Mouse (Mus musculus): Measurements from ENCODE around the gene Crybg2.

The Crybg2 gene

GRCm38 (mm10) chr4:134058908-134059307 lies 1.7 kb upstream of the Crybg2 start:
- no peak for DNase-seq

DNA sequence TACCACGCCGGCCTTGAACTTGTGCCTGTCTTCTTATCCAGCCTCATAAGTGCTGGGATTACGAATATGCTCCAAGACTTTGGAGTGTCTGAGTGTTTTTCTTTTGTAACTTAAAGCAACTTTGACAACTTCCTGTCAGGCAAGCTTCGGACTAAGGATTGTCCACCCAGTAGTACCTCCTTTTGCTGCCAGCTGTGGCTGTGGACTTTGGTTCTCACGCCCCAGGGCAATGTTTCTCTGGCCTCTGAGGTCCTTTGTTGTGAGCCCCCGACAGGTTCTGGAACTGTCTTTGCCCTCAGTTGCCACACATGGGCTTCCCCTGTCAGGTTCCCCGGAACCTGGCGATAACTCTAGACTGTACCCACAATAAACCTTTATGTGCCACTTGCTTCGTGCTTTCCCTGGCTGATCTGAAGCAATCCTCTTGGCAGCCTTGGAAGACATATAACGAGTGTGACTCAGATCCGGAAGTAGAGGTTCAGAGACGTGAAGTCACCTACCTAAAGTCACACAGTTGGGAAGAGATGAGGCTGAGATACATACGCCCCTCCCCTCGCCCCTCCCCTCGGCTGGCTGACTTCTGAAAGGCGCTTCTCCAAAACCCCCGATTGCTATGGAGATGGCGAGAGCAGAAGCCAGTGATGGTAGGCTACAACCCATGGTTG lies 683 bp downstream of the Crybg2 start:
- peak; percentile 29 to 61 for DNase-seq

GRCm38 (mm10) chr4:134061944-134062446 lies 1.4 kb downstream of the Crybg2 start:
- no peak for DNase-seq

DNA sequence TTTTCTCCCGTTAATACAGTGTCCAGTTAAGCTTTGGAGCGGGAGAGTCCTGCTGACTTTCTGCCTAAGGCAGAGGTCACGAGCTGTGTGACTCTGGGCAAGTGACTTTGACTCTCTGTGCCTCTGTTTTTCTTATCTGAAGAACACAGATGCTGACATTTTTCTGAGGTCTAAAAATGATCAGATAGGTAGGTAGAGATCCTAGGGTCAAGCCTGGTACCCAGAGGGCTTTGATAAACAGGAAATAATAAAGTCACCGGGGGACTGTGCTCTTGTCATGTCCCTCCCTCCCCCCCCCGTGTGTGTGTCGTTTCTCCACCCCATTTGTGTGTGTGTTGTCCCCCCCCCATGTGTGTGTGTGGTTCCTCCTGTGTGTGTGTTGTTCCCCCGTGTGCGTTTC lies 1.9 kb downstream of the Crybg2 start:
- DNase-seq: no peak

DNA sequence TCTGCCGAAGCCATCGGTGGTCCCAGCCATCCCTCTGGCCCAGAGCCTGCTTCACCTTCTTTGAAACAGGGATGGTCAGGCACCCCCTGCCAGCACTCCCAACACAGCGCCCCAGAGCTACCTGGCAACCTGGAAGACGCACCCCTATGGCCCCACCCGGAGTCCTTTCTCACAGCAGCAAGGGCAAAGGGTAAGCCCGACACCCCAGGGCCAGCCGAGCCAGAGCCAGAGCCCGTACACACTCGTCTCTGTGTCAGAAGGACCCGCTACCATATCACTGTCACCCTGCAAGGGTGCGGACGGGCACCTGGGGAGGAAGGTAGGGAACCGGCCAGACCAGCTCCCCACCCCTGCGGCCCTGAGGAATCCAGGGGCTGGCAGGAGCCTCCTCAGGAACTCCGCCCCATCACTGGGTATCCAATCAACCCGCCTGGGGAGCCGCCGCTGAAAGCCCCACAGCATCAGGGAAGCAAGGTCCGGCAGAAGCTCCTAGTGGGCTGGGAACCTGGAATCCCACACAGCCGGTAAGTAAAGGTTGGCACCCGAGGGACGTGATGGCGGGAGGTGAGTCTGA lies 4.9 kb downstream of the Crybg2 start:
- DNase-seq: peak; percentile 19 to 71

DNA sequence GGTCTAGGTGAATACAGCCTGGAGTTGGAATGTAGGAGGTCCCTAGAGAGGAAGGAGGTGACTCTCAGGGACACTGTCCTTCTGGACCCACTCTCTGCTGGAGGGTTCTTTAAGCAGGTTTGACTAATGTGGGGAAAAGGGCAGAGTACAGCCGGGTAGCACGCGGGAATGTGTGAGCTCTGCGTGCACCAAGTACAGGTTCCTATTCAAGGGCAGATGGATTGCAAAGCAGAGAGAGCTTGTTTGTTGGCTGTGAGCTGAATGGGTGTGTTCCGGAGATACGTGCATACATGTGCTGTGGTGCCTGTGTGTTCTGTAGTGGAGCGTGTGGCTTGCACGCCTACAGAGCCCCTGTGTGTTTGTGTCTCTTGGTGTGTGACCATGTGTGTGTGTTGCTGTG lies 6.8 kb downstream of the Crybg2 start:
- DNase-seq: peak; percentile 52 to 78

GRCm38 (mm10) chr4:134067833-134068544 lies 7.4 kb downstream of the Crybg2 start:
- no peak for DNase-seq

- no peak for DNase-seq
Measured at GRCm38 (mm10) chr4:134068793-134069580, 8.4 kb downstream of the Crybg2 start.

DNA sequence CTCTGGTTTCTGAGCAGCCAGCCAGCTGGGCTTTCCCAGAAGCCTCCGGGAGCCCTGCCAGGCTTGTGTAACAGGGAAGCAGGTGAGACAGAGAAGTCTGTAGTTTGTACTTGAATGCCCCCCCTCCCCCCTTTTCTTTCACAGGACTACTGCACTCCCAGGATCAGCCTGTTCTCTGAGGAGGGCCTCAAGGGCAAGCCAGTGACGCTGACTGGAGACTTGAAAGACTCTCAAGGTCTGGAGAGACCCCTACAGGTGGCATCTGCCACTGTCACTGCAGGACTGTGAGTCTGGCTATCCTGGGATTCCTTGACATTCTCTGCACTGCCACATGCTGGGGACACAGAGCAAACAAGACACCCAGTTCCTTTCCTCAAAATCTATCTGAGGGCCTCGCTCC lies 18.1 kb downstream of the Crybg2 start:
- DNase-seq: peak; percentile 73 to 87

- no peak for DNase-seq
Measured at GRCm38 (mm10) chr4:134080674-134081073, 20.1 kb downstream of the Crybg2 start.

DNA sequence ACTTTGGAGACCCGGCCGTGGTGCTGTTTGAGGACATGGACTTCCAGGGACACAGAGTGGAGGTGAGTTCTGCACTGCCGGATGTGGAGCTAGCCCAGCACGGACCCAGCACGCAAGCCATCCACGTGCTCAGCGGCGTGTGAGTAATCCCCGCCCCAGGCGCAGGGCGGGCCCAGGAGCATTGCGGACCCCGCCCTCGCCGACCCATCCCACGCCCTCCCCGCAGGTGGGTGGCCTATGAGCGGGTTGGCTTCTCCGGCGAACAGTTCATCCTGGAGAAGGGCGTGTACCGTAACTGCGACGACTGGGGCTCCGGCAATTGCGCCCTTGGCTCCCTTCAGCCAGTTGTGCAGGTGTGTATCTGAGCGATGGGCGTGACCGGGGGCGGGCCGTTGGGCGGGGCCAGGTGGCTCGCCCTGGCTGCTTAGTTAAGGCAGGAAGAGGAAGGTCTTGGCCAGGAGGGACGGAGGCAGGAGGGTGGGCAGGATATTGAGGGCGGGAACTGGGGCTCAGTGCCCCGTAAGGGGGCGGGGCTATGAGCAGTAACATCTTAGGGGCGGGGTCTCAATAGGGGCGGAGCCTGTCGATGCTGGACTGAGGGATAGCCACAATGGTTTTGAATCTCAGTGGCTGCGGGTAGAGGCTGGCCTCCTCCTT lies 21.2 kb downstream of the Crybg2 start:
- DNase-seq: peak; percentile 82 to 94

DNA sequence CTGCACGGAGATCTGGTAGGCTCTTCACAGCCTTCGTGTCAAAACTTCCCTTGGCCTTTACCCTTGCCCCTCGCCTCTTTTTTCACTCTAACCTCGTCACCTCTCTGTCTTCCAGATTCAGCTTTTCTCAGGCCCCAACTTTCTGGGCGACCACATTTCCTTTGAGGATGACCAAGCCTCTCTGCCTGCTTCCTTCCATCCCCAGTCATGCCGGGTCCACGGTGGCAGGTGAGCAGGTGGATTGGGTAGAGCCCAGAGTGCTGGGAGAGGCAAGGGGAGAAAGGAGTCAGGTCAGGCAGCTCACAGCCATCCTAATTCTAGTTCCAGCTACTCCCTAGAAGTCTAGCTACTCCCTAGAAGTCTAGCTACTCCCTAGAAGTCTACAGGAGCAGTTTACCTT lies 21.8 kb downstream of the Crybg2 start:
- DNase-seq: no peak

GRCm38 (mm10) chr4:134084999-134085398 lies 24.4 kb downstream of the Crybg2 start:
- DNase-seq: no peak

DNA sequence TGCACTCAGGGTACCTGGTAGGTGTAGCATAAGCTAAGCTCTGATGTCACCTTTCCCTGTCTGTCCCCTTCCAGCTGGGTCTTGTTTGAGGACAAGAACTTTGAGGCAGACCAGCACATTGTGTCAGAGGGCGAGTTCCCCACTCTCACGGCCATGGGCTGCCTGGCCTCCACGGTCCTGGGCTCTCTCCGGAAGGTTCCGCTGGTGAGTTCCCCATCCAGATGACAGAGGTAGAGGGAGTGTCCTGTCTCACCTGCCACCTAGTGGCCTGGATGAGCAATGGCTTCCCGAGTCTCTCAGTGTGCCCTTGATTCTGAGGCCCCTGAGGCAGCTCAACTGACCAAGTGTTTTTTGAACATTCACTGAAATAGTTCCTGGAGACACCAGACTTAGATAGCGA lies 26.8 kb downstream of the Crybg2 start:
- peak; percentile 51 to 68 for DNase-seq

- no peak for DNase-seq
Measured at GRCm38 (mm10) chr4:134089029-134089428, 28.4 kb downstream of the Crybg2 start.

DNA sequence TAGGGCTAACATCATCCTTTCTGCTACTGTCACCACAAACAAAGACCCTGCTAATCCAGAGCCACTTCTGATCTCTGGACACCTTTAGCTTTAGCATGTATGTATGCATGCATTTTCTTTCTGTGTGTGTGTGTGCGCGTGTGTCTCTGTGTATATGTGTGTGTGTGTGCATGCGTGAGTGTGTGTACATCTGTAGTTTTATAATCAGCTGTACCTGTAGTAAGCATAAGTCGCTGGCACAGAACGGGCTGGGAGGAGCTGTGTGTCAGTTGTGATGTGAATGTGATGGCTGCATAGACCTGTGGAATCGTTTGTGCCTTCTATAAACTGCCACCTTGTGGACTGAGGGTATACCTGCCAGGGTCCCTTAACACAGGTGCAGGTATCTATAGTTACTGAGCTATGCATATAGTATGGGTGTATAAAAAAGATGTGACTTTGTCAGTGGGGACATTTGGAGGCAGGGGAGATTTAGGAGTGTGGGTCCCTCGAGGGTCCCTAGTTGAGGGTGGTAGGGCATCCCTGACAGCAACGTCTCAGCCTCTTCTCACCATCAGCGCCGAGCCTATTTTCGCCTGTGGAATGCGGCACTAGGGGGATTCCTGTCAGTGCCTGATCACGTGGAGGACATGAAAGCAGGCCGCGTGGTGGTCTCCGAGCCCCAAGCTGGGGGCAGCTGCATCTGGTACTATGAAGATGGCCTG lies 30.1 kb downstream of the Crybg2 start:
- DNase-seq: no peak

GRCm38 (mm10) chr4:134091225-134091529 lies 30.6 kb downstream of the Crybg2 start:
- no peak for DNase-seq

DNA sequence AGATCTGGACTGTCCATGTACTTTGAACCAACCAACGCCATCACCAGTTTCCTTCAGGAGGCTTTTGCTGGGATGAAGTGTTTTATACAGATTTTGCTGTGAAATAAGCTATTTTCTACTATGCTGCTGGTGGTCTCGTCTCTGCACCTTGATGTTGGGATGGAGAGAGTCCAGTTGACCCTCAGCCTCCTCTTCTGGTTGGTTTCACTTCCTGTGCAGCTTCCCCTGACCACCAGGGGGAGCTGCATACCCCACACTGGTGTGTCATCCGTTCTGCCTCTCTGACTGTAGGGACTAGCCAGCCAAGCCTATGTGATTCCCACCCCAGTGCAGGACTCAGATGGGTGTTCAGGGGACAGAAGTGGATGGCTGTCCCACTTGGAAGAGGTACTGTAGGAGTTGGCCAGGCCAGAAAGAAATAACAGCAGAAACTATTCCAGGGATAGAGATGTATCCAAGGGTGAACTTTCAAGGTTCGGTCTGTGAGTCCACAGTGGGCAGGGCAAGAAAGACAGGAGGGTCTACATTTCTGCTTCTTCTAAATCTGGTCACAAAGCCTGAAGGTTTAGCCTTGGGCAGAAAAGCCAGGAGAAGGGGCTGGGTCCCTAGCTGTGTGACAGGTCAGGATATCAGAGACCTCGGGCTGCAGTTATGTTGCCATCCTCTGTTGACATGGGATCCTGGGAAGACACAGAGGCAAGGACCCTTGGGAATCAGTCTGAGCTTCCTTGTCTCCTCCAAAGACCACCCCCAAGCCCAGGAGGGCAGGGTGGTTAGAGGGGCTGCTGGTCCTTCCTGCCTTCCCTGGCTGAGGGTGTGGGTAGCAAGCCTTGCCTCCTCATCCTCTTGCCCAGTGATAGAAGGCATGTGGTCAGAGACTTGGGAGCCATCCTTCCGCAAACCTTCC lies 32.0 kb downstream of the Crybg2 start:
- DNase-seq: peak; percentile 61 to 71

GRCm38 (mm10) chr4:134094004-134094564 lies 33.5 kb downstream of the Crybg2 start:
- no peak for DNase-seq

DNA sequence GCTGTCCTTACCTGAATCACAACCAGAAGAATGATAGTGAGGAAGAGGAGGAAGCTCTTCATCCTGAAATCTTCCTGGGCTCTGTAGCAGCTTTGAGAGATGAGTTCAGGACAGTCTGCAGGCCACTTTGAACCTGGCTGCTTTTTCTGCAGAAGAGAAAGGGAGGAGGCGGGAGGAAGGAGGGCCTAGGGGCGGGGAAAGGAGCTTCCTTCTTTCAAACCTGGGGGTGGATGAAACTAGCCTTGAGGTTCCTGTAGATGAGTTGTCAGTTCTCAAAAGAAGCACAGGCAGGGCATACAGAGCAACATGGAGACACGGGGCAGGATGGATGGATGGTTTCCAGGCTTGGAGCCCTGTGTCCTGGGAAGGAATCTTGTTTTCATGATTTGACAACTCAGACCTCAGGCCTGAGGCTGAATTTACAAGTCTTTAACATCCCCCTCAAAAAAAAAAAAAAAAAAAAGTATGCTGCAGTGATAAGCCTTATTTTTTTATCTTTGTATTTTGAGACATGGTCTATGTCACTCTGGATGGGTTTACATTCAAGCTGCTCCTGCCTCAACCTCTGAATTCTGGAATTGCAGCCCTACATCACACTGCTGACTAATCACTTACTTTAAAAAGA lies 34.4 kb downstream of the Crybg2 start, which contains the start of gene Cd52:
Gene Cd52 (minus strand): TSS at position 160 of the 625 bp plus-strand sequence.
- no peak for DNase-seq
